Mouse (Mus musculus) stomach, embryonic 15.5 days (tissue): ENCODE data around the gene Rbm31y. TPM values are rescaled to one million over a fixed set of nuclear protein-coding genes. Genes with fewer than 3 reads are reported as not detected.
"Not testable (repeated sequence)": the region's sequence is repeated elsewhere in the genome, so short reads cannot be mapped to it uniquely, and the experiment has no call there.

Source experiments
- ATAC-seq: fragments of 200-750 bp; cut with Nextera tagmentation; 2 replicates; pipeline ENCODE4 v1.8.0; 2017; ENCODE audit warnings: low read depth, moderate number of reproducible peaks, moderate TSS enrichment; ENCODE audit not compliant: insufficient read depth, low FRiP score
- H3K27ac ChIP-seq: fragments of 300-500 bp; sonication (generic); 2 replicates; pipeline ENCODE4 v1.5.1; 2015; ENCODE audit warnings: mild to moderate bottlenecking, inconsistent platforms
- H3K27me3 ChIP-seq: fragments of 300-500 bp; sonication (generic); replicated peaks from 2 replicates; pipeline ENCODE4 v1.6.1; 2015; ENCODE audit warnings: inconsistent platforms
- H3K36me3 ChIP-seq: fragments of 300-500 bp; sonication (generic); 2 replicates; pipeline ENCODE4 v1.6.1; 2015; ENCODE audit warnings: inconsistent platforms
- H3K4me1 ChIP-seq: fragments of 300-500 bp; sonication (generic); 2 replicates; pipeline ENCODE4 v1.6.1; 2015; ENCODE audit warnings: inconsistent platforms
- H3K4me2 ChIP-seq: fragments of 300-500 bp; sonication (generic); 2 replicates; pipeline ENCODE4 v1.6.1; 2015; ENCODE audit warnings: mild to moderate bottlenecking, inconsistent platforms
- H3K4me3 ChIP-seq: fragments of 300-500 bp; sonication (generic); replicated peaks from 2 replicates; pipeline ENCODE4 v1.5.1; 2015; ENCODE audit warnings: inconsistent platforms
- H3K9ac ChIP-seq: fragments of 300-500 bp; sonication (generic); 2 replicates; pipeline ENCODE4 v1.6.1; 2015; ENCODE audit warnings: inconsistent platforms
- H3K9me3 ChIP-seq: fragments of 300-500 bp; sonication (generic); 2 replicates; pipeline ENCODE4 v1.6.1; 2016; ENCODE audit warnings: inconsistent platforms
- WGBS: fragments of 180-500 bp; shearing (Covaris S2); methylation state at CpG from one replicate; pipeline ENCODE4 v1.1.7; 2015; 5-methylcytosine and 5-hydroxymethylcytosine counted together
- polyA plus RNA-seq: library from polyadenylated mRNA; unstranded; fragments of >200 nt; fragmentation: Nextera tagmentation; extraction: Ambion mirVana; gene quantifications from 2 replicates; pipeline ENCODE4 v1.2.1, GENCODE M21; 2015

Gene Rbm31y
- not detected in 2 replicates for polyA plus RNA-seq

DNA sequence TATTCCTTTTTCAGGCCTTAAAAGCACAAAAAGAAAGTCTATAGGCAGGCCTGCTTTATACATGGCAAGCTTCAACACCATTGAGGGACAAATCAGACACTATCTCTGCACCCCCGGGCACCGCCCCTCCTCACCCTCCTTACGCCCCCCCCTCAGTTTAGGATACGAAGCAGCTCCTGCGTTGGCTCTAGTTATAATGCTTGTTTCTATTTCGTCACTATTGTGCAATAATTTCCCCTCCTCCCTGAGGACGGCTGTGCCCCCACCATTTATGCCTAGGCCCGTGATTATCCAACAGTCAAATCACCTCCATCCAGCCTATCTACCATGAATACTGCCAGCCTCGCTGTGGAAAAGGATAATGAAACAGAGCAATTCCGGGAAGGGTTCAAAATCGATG, at the start of gene Rbm31y:
Rbm31y (plus strand) TSS at position 301 of the 400 bp plus-strand sequence.
- not testable (repeated sequence) for H3K9me3 ChIP-seq, H3K27me3 ChIP-seq, H3K9ac ChIP-seq, H3K4me1 ChIP-seq, H3K4me3 ChIP-seq, H3K4me2 ChIP-seq, H3K36me3 ChIP-seq, H3K27ac ChIP-seq, ATAC-seq
- no CpG with 5 or more reads among the region's 11 CpGs for WGBS
